Mouse (Mus musculus) spleen, adult 2 months (tissue): ENCODE results near the gene Tor1b.

ENCODE experiments used
- CTCF ChIP-seq: fragments of 200-500 bp; IDR thresholded peaks from 2 replicates; pipeline ENCODE4 v1.5.1; 2011; ENCODE audit warnings: mild to moderate bottlenecking, inconsistent platforms; ENCODE audit not compliant: insufficient read depth, insufficient read length, insufficient replicate concordance; ENCODE audit errors: extremely low read depth
- POLR2A ChIP-seq: fragments of 200-500 bp; IDR thresholded peaks from 2 replicates; pipeline ENCODE4 v1.6.1; 2011; ENCODE audit warnings: low read depth, low read length, inconsistent platforms

DNA sequence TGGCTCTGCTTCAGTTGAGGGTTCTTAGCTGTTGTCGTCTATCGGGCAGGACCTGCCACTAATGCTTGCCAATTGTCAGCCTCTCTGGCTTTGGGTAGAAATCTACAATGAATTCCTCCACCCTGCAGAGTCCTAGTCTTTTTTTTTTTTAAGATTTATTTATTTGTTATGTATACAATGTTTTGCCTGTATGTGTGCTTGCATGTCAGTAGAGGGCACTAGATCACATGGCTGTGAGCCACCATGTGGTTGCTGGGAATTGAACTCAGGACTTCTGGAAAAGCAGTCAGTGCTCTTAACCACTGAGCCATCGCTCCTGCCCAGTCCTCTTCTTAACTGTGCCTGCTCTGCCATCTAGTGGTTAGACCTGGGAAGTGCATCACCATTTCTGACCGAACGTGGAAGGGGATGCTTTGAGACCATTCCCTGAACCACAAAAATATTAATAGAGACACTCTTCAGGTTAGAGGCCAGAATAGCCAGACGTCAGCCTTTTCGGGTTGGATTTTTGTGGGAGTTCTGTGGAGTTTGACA, 18.8 kb upstream of the Tor1b start:
- TF ChIP-seq POLR2A, result no peak
- TF ChIP-seq CTCF, result peak; percentile 68; the same call in 1 of the 2 replicates
